Mouse (Mus musculus) spleen, adult 18-20 months (tissue): ENCODE measurements around the gene Fam171a1.

Experiments
- DNase-seq, 2 experiments: peaks; one replicate each; pipeline ENCODE4 v3.0.0; 2022; ENCODE audit warnings: mixed read lengths in 2 of 2

Gene Fam171a1

GRCm38 (mm10) chr2:3139065-3139464 is 25.0 kb downstream of the Fam171a1 start:
- no peak for DNase-seq

DNA sequence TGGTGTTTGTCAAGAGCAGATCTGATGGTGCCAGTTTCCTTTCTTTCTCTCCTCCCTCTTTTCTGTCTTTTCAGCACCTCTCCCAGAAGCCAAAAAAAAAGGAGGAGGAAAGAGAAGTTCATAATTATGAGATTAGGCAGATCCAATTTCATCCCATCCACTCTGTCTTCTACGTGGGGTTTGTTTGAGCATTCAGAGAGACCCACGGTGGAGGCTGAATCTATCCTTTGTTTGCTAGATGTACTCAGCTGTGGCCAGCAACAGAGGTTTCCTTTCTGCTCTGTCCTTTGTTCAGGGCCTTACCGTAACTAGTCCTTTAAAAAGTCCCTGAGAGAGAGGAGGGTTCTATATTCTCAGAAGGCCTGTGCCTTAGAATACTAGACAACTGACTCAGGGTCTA is 25.6 kb downstream of the Fam171a1 start:
- DNase-seq = no peak

- no peak for DNase-seq
Measured at GRCm38 (mm10) chr2:3140585-3140984, 26.6 kb downstream of the Fam171a1 start.

GRCm38 (mm10) chr2:3141804-3142203 is 27.8 kb downstream of the Fam171a1 start:
- no peak for DNase-seq

DNA sequence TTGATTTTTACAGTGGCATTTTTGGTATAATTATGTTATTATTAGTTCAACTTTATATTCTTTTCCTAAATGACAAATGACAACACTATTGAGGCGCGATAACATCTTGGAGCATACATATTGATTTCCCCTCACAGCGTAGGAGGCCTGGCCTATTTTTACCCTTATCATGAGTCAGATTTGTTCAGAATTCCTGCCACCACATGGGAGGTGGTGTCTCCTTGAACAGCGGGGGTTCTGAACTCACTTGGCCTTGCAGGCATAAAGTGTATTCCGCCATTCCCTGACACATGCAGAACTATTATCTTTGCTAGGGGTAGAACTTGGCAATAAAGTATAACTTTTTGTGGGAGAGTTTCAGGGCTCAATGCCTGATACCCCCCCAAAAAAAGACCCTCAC is 30.3 kb downstream of the Fam171a1 start:
- no peak for DNase-seq

- DNase-seq = no peak
Measured at GRCm38 (mm10) chr2:3147550-3148157, 33.6 kb downstream of the Fam171a1 start.

- no peak for DNase-seq
Measured at GRCm38 (mm10) chr2:3148731-3149130, 34.7 kb downstream of the Fam171a1 start.

DNA sequence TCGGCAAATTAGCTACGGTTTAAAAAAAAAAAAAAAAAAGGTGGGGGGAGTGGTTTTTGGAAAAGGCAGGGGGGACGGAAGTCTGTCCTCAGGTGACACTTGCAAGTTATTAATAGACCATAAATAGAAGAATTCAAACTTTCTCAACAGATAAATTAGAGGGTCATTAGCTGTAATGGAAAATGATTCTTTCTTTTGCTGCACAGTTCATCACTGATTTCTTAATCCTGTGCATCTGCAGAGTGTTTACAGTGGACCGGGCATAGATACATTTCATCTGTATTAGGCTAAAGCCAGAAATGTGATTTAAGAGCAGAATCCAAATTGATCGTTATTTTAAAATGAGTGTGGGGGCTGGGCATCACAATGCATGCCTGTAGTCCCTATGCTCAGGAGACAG is 36.3 kb downstream of the Fam171a1 start:
- no peak for DNase-seq

DNA sequence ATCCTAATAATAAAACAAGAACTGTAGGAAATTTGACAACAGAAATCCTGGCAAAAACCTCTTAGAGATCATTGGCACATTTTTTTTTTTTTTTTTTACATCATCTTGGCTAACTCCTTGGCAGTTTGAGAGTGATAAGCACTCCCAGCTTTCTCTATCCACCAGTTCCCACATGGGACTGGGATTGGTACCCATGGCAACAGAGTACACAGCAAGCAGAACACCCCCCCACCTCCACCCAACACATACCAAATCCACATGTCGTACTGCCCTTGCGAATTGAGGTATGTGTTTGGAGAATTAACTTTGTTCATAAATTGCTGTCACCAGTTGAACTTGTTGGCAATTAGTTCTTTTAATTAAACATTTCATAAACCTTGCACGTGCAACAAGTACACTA is 37.3 kb downstream of the Fam171a1 start:
- DNase-seq = no peak

DNA sequence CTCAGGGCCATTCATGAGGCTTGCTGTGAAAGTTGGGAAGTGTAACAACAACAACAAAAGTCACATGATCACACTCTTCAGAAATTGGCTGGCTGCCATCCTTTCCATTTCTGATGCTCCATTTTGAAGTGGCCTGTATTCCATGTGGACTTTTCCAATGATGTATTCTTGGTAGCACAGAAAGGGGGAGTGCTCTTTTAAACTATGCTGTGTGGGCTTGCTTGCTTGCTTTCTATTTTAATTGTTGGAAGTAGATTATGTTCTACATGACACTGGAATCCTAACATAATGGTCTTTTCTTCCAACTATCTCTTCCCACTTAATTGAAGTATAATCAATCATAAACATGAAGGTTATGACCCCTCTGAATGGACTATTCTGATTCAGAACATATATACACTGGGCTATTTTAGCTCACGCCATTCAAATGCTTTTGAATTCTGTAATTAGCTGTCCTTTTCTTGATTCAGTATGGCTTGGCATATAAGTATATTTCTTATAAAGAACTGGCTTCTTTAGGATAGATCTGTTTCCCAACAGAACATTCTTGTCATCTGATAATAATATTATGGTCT is 40.2 kb downstream of the Fam171a1 start:
- no peak for DNase-seq

GRCm38 (mm10) chr2:3154986-3155385 is 41.0 kb downstream of the Fam171a1 start:
- DNase-seq = no peak

- DNase-seq = no peak
Measured at GRCm38 (mm10) chr2:3157030-3157429, 43.0 kb downstream of the Fam171a1 start.

GRCm38 (mm10) chr2:3157661-3158344 is 43.8 kb downstream of the Fam171a1 start:
- DNase-seq = no peak

- DNase-seq = no peak
Measured at GRCm38 (mm10) chr2:3158682-3159412, 44.8 kb downstream of the Fam171a1 start.

DNA sequence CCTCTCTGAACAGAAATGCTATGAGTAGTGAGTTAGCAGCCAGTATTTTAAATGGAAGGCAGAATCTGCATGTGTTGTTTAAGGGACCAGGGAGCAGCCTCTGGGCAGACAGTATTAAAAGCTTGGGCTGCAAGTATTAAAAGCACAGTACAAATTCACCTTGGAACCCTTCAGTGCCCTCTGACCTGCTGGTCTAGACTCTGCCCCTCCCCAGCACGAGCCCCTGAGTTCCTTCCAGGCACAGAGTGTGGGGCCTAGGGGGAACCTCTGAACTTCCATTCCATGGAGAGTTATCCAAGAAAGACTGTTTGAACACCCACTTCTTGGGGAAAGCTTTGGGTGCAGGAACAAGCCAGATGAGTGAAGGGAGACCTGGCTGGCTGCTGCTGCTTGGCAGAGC is 47.6 kb downstream of the Fam171a1 start:
- no peak for DNase-seq

DNA sequence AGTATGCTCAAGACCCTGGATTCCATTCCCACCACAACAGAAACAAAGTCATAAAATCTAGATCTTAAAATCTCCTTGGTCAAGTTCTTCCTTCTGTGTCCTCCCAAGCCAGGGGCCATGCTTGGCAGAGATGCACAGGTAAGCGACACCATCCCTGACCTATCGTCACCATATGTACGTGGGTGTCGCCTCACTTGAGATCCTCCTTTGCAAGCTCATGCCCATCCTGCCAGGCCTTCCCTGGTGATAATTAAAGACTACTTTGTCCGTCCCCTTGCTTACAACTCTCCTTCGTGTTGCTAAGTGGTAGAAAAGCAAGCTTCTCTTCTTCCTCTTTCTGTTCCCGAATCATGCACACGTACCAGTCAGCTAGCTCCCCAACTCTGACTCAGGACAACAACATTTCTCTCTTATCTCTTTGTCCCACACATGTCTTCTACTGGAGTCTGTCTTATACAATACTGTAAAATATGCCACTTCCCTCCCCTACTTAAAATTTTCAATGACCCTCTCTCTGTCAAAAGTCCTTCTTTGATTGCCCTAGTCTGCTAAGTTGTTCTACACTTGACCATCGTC is 49.6 kb downstream of the Fam171a1 start:
- DNase-seq = no peak

DNA sequence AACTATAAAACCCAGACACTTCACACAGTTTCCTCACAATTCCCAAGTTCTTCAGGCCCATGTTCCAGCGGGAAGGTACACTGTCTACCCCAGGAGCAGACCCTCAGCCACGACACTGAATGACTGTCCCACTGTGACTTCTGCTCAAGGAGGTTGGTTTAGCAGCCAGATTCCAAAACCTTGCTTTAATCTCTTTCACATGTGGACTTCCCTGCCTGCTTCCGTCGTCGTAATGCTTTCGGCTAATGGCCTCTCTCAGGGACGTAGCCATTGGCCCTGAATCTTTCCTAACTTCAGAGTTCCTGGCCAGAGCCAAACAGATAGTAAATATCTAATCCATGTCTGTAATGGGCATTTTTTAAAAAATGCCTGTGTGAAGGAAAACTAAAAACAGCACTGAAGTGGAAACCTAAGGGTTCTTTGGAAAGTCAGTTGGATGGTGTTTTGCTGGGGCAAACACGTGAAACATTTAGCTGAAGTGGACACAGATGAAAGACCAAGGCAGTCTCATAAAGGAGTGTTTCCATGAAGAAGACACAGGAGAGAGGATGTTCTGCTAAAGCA is 51.1 kb downstream of the Fam171a1 start:
- no peak for DNase-seq

- DNase-seq = no peak
Measured at GRCm38 (mm10) chr2:3165890-3166605, 52.0 kb downstream of the Fam171a1 start.

- no peak for DNase-seq
Measured at GRCm38 (mm10) chr2:3168719-3169402, 54.8 kb downstream of the Fam171a1 start.

DNA sequence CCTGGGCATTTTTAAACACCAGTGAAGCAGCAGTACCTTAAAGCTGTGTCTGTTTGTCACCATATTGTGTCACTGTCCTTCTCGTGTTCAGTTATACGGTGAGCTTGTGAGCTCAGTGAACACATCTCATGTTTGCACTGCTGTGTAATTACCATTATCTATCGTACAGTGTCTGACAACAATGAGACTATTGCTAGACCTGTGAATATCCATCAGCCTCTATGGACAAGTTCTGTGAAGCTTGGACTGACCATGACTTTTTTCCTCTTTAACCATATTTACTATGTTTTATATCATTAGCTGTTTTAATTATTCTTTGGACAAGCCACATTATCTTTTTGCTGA is 55.4 kb downstream of the Fam171a1 start:
- no peak for DNase-seq

DNA sequence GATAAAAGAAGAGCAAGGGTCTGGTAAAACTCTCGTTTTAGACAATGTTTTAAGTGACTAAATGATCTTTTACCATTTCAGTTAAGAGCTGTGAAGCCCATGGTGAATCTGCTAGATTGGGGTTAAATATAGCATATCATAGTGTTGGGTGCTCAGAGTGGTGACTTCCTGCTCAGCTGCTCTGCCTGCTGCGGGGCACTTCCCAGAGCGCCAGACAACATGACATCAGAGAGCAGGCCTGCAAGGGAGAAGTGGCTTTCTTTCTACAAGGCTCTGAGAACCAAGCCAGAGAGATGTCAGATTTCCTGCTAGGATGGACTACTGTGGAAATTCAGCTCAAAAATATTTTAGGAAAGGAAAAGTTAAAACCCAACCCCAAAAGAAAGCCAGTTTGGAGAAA is 57.8 kb downstream of the Fam171a1 start:
- no peak for DNase-seq

DNA sequence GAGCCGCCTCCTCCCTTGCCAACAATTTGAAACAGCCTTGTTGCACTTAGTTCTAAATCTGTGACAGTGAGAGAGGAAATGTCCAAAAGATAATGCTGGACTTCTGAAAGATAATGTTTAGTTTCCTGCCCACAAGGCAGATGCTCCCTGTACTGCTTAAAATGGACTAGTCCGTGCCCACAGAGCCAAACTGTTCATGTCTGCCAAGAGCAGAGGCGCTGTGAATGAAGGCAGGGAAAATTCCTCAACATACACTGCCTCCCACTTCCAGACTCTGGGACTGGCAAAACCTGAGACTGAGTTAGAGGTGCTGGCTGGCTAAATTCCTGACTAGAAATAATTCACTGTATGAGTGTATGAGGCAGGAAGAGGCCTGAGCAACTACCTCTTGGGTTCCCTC is 58.6 kb downstream of the Fam171a1 start:
- no peak for DNase-seq
